Mouse (Mus musculus) liver, adult 2 months (tissue): Measurements from ENCODE around the gene Pip4k2a. TPM values are rescaled to one million over a fixed set of nuclear protein-coding genes. Genes with fewer than 3 reads are reported as not detected.

ENCODE experiments used
- DNase-seq: peaks from one replicate; pipeline ENCODE4 v3.0.0-alpha.2; 2011; ENCODE audit warnings: low read depth, low spot score; ENCODE audit errors: extremely low read depth
- H3K27ac ChIP-seq: fragments of 200-500 bp; replicated peaks from 2 replicates; pipeline ENCODE4 v1.5.1; 2012; ENCODE audit warnings: low read depth, mild to moderate bottlenecking, control low read depth, inconsistent platforms, low read length; ENCODE audit not compliant: insufficient read depth
- H3K27me3 ChIP-seq: fragments of 200-500 bp; 2 replicates; pipeline ENCODE4 v1.6.1; 2012; ENCODE audit warnings: mild to moderate bottlenecking, moderate library complexity, low read length, inconsistent platforms; ENCODE audit not compliant: control insufficient read depth, insufficient read depth
- H3K36me3 ChIP-seq: fragments of 200-500 bp; 2 replicates; pipeline ENCODE4 v1.6.1; 2012; ENCODE audit warnings: low read length, inconsistent platforms; ENCODE audit not compliant: control insufficient read depth, insufficient read depth
- H3K4me1 ChIP-seq: fragments of 200-500 bp; 2 replicates; pipeline ENCODE4 v1.6.1; 2011; ENCODE audit warnings: low read length; ENCODE audit not compliant: control insufficient read depth, insufficient read depth
- H3K4me3 ChIP-seq: fragments of 200-500 bp; 2 replicates; pipeline ENCODE4 v1.5.1; 2011; ENCODE audit warnings: low read depth, mild to moderate bottlenecking, control low read depth, low read length, moderate library complexity; ENCODE audit not compliant: insufficient read depth
- H3K79me2 ChIP-seq: fragments of 200-500 bp; 2 replicates; pipeline ENCODE4 v1.6.1; 2012; ENCODE audit warnings: inconsistent platforms, mild to moderate bottlenecking, low read length, moderate library complexity; ENCODE audit not compliant: control insufficient read depth, insufficient read depth
- H3K9ac ChIP-seq: fragments of 200-500 bp; 2 replicates; pipeline ENCODE4 v1.6.1; 2012; ENCODE audit warnings: low read depth, mild to moderate bottlenecking, control low read depth, inconsistent platforms, low read length
- CTCF ChIP-seq: fragments of 200-500 bp; IDR thresholded peaks from 2 replicates; pipeline ENCODE4 v1.5.1; 2011; ENCODE audit warnings: low read depth, low read length, control low read depth
- POLR2A ChIP-seq: fragments of 200-500 bp; IDR thresholded peaks from 2 replicates; pipeline ENCODE4 v1.6.1; 2011; ENCODE audit warnings: low read length, control low read depth; ENCODE audit not compliant: insufficient read depth; ENCODE audit errors: extremely low read depth
- WGBS: fragments of 180-500 bp; shearing (Covaris S2); methylation state at CpG from one replicate; pipeline ENCODE4 v1.1.7; 2018; 5-methylcytosine and 5-hydroxymethylcytosine counted together
- polyA plus RNA-seq: library from polyadenylated mRNA; depleted of rRNA; stranded (reverse); fragments of >200 nt; gene quantifications from 2 replicates; pipeline ENCODE4 v1.2.3, GENCODE M21; 2012
- total RNA-seq: library from RNA; depleted of rRNA; stranded (reverse); fragments of >200 nt; gene quantifications from 2 replicates; pipeline ENCODE4 v1.2.3, GENCODE M21; 2014

The Pip4k2a gene
- total and polyA plus RNA-seq, 2 experiments, result 1.7 to 2.8 TPM

DNA sequence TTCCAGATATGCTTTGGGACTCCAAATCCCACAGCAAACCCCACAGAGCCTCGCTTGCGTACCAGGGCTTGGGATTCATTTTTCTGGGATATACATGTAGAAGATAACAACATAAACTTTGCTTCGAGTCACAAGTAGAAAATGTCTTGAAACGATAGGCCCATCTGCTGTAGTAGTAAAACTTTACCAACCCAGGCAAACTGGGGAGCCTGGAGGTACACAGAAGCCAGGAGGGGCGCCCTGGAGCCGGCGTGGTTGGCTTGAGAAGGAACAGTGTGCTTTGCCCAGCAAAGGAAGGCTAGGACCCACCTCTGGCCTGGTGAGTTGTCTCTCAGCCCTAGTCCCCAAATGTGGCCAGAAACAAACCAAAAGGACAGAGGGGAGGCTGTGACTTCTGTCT lies 61.5 kb downstream of the Pip4k2a start:
- TF ChIP-seq POLR2A (no peak), CTCF (no peak)
- H3K27ac ChIP-seq, result no peak overlapping the region
- no peak overlapping the region for H3K9ac ChIP-seq
- peaks cover 4% of the 10 kb centered on the region for H3K4me1 ChIP-seq
- H3K4me3 ChIP-seq, result no peak overlapping the region
- 92% methylated on average over 7 of the region's 7 CpGs for WGBS
- H3K36me3 ChIP-seq, result no peaks in the 10 kb centered on the region
- no peaks in the 10 kb centered on the region for H3K27me3 ChIP-seq
- no peaks in the 10 kb centered on the region for H3K79me2 ChIP-seq
- DNase-seq, result no peak

DNA sequence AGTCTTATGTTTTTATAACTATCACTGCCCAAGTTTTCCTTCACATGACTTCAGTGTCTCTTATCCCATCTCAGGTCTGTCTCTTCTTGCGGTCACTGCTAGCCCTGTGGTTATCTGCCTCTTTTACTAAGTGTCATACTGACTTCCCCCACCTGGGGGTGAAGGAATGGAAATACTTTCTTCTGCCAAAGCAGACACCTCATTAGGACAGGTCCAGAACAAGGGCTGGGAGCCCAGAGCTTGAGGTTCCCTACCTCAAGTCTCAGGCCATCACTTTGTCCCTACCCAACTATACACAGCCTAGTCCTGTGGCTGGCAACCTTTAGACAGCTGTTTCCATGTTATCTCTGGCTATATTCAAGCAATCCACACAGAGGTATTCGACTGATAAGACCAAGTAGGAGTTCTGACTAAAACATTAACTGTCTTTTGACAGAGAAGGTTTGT lies 62.3 kb downstream of the Pip4k2a start:
- H3K4me1 ChIP-seq, result peaks cover 4% of the 10 kb centered on the region
- H3K27ac ChIP-seq, result no peak overlapping the region
- H3K27me3 ChIP-seq, result no peaks in the 10 kb centered on the region
- TF ChIP-seq CTCF (no peak), POLR2A (no peak)
- WGBS, result 66% methylated on average over 2 of the region's 2 CpGs
- H3K4me3 ChIP-seq, result no peak overlapping the region
- no peak overlapping the region for H3K9ac ChIP-seq
- H3K79me2 ChIP-seq, result no peaks in the 10 kb centered on the region
- DNase-seq, result no peak
- no peaks in the 10 kb centered on the region for H3K36me3 ChIP-seq

- no peak for DNase-seq
- H3K4me3 ChIP-seq, result no peak overlapping the region
- H3K4me1 ChIP-seq, result peaks cover 4% of the 10 kb centered on the region
- 95% methylated on average over 9 of the region's 9 CpGs for WGBS
- H3K27me3 ChIP-seq, result no peaks in the 10 kb centered on the region
- H3K79me2 ChIP-seq, result no peaks in the 10 kb centered on the region
- H3K36me3 ChIP-seq, result no peaks in the 10 kb centered on the region
- no peak overlapping the region for H3K27ac ChIP-seq
- TF ChIP-seq POLR2A (no peak), CTCF (no peak)
- H3K9ac ChIP-seq, result no peak overlapping the region
Observed at GRCm38 (mm10) chr2:18934131-18934530, 63.8 kb downstream of the Pip4k2a start.

- Histone ChIP-seq H3K79me2 (no peaks in the 10 kb centered on the region), H3K36me3 (no peaks in the 10 kb centered on the region), H3K27me3 (no peaks in the 10 kb centered on the region), H3K4me3 (no peak overlapping the region), H3K4me1 (peaks cover 4% of the 10 kb centered on the region), H3K9ac (no peak overlapping the region), H3K27ac (no peak overlapping the region)
- no peak for TF ChIP-seq POLR2A
- no peak for TF ChIP-seq CTCF
- DNase-seq, result no peak
- WGBS, result 79% methylated on average over 7 of the region's 7 CpGs
Observed at GRCm38 (mm10) chr2:18933418-18933817, 64.5 kb downstream of the Pip4k2a start.

GRCm38 (mm10) chr2:18930318-18931060 lies 67.4 kb downstream of the Pip4k2a start:
- TF ChIP-seq CTCF (no peak), POLR2A (no peak)
- H3K36me3 ChIP-seq, result no peaks in the 10 kb centered on the region
- no peak for DNase-seq
- no peaks in the 10 kb centered on the region for H3K79me2 ChIP-seq
- H3K27ac ChIP-seq, result no peak overlapping the region
- H3K4me1 ChIP-seq, result no peaks in the 10 kb centered on the region
- H3K9ac ChIP-seq, result no peak overlapping the region
- no peak overlapping the region for H3K4me3 ChIP-seq
- WGBS, result 90% methylated on average over 13 of the region's 13 CpGs
- no peaks in the 10 kb centered on the region for H3K27me3 ChIP-seq

GRCm38 (mm10) chr2:18928597-18929257 lies 69.2 kb downstream of the Pip4k2a start:
- TF ChIP-seq POLR2A (no peak), CTCF (no peak)
- Histone ChIP-seq H3K27ac (no peak overlapping the region), H3K27me3 (no peaks in the 10 kb centered on the region), H3K36me3 (no peaks in the 10 kb centered on the region), H3K4me3 (no peak overlapping the region), H3K4me1 (no peaks in the 10 kb centered on the region), H3K79me2 (no peaks in the 10 kb centered on the region), H3K9ac (no peak overlapping the region)
- WGBS, result 64% methylated on average over 7 of the region's 7 CpGs
- DNase-seq, result no peak
